ENCODE assay signal across 15 mouse cellular contexts in the genomic region with DNA sequence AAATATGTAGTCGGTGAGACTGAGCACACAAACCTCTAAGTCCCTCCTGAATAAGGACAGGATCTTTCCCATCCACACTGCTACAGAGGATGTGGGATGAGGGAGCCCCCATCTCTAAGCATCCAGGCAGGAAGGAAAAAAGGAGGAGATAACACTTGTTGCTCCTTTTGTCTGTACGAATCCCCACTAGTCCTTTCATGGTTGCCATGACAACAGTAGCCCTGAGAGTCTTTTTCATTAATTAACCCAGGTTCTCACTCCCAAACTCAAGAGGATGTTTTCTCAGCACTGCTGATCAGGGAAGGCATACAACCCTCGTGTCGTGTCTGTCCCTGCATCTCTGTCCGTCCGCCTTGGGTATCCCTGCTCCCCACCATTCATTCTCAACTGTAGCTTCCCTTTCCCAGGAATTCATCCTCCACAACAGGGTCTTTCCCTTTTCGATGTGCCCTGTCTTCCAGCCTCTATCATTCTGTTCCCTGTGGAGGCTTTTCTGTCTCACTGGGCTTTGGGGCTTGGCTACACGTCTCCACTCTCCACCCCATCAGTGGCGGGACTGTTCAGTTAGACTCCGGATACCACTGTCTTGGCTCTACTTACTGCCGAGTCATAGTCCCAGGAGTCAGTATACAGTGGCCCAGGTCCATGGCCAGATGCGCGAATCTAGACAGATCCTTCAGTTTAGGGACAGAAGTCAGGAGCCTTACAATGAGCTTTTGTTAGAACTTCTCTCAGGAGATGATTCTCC.
DNase-seq lines count a peak whose midpoint lies in the region; ATAC-seq lines count a peak whose summit lies in the region.
"Had no signal": no experiment of that assay in that cellular context is flagged by ENCODE, and none has a peak within 500 bp of the region (broad histone marks: within the 10 kb centered on the region; RNA-seq: fewer than 3 reads in every experiment).

No protein-coding gene starts in this region.

- peak overlapping the region; percentile 66 for H3K27ac ChIP-seq in midbrain, embryonic 14.5 days (replicated peaks; ENCODE audit: low read depth, low read length)
- no peak overlapping the region for H3K27ac ChIP-seq in intestine, embryonic 16.5 days (ENCODE audit: low read length)
- H3K27ac ChIP-seq: kidney, embryonic 15.5 days; liver, embryonic 13.5 days had no signal

- H3K4me2 ChIP-seq in midbrain, embryonic 14.5 days (ENCODE audit: low read length), result no peak overlapping the region
- H3K4me2 ChIP-seq in intestine, embryonic 16.5 days (ENCODE audit: low read depth, low read length), result no peak overlapping the region
- H3K4me2 ChIP-seq: kidney, embryonic 15.5 days; liver, embryonic 13.5 days had no signal

- H3K36me3 ChIP-seq in midbrain, embryonic 14.5 days (ENCODE audit: control insufficient read depth, insufficient read depth, low read length), result no peaks in the 10 kb centered on the region
- no peaks in the 10 kb centered on the region for H3K36me3 ChIP-seq in intestine, embryonic 16.5 days (ENCODE audit: control insufficient read depth, insufficient read depth, low read length)
- H3K36me3 ChIP-seq: kidney, embryonic 15.5 days; liver, embryonic 13.5 days had no signal

- peaks cover 17% of the 10 kb centered on the region for H3K4me1 ChIP-seq in midbrain, embryonic 14.5 days (ENCODE audit: control insufficient read depth, insufficient read depth, low read length)
- H3K4me1 ChIP-seq in intestine, embryonic 16.5 days (ENCODE audit: control insufficient read depth, insufficient read depth, low read length), result no peaks in the 10 kb centered on the region
- H3K4me1 ChIP-seq: liver, embryonic 13.5 days had no signal

- H3K27me3 ChIP-seq in midbrain, embryonic 14.5 days (ENCODE audit: control insufficient read depth, insufficient read depth, low read length), result no peaks in the 10 kb centered on the region
- H3K27me3 ChIP-seq in intestine, embryonic 16.5 days (replicated peaks; ENCODE audit: control insufficient read depth, insufficient read depth, low read length), result no peaks in the 10 kb centered on the region
- H3K27me3 ChIP-seq: kidney, embryonic 15.5 days; liver, embryonic 13.5 days had no signal

- no peaks in the 10 kb centered on the region for H3K9me3 ChIP-seq in midbrain, embryonic 14.5 days (ENCODE audit: control insufficient read depth, low read length)
- no peaks in the 10 kb centered on the region for H3K9me3 ChIP-seq in intestine, embryonic 16.5 days (ENCODE audit: control insufficient read depth, low read length)
- H3K9me3 ChIP-seq: kidney, embryonic 15.5 days; liver, embryonic 13.5 days had no signal

- peak; percentile 9 for DNase-seq in gastrocnemius, adult 18-20 months (ENCODE audit: low spot score)
- no peak for DNase-seq in gastrocnemius, postnatal 4 days (ENCODE audit: low spot score in 2 of 2)
- peak; percentile 22 for DNase-seq in NIH3T3 (ENCODE audit: low read depth)
- DNase-seq in embryo, embryonic 11 days, result peak; percentile 19
- peak; percentile 80 for DNase-seq in midbrain, embryonic 14.5 days
- no peak for DNase-seq in cerebellum, postnatal 4 days (ENCODE audit: low spot score in 2 of 2)
- no peak for DNase-seq in lung, adult 18-20 months
- DNase-seq: adrenal gland, postnatal 10 days; layer of hippocampus, adult 9-11 months; left cerebral cortex, postnatal 4 days; liver, embryonic 13.5 days; lung, postnatal 14 days; thymus, postnatal 4 days had no signal

- H3K9ac ChIP-seq in midbrain, embryonic 14.5 days (replicated peaks; ENCODE audit: low read length), result 0 out of 2 replicates have a peak overlapping the region, but pooled peaks have one; percentile 7
- H3K9ac ChIP-seq in intestine, embryonic 16.5 days (ENCODE audit: low read depth, low read length), result no peak overlapping the region
- H3K9ac ChIP-seq: kidney, embryonic 15.5 days; liver, embryonic 13.5 days had no signal

- ATAC-seq in midbrain, embryonic 14.5 days (ENCODE audit: low FRiP score, low TSS enrichment), result no peak
- ATAC-seq in intestine, embryonic 16.5 days, result no peak

- H3K4me3 ChIP-seq in midbrain, embryonic 14.5 days (replicated peaks; ENCODE audit: low read depth, low read length), result no peak overlapping the region
- no peak overlapping the region for H3K4me3 ChIP-seq in intestine, embryonic 16.5 days (ENCODE audit: low read length)
- H3K4me3 ChIP-seq: kidney, embryonic 15.5 days; liver, embryonic 13.5 days had no signal

- WGBS in midbrain, embryonic 14.5 days, result 22% methylated on average over 13 of the region's 13 CpGs
- 67% methylated on average over 13 of the region's 13 CpGs for WGBS in intestine, embryonic 16.5 days

Comparison
In these comparisons a context has a peak if more than half of its experiments do, and no peak if none do; other contexts are left out.
1. DNase-seq: peak in gastrocnemius, adult 18-20 months (single experiment), NIH3T3 (single experiment), embryo, embryonic 11 days (single experiment) and midbrain, embryonic 14.5 days (single experiment); none in gastrocnemius, postnatal 4 days (0 of 2), cerebellum, postnatal 4 days (0 of 2) and lung, adult 18-20 months (0 of 2).